Mouse (Mus musculus) monocyte, adult 5-6 weeks (primary cell): Measurements from ENCODE around the gene Fmn2. TPM values are rescaled to one million over a fixed set of nuclear protein-coding genes. Genes with fewer than 3 reads are reported as not detected.

Source experiments
- ATAC-seq: fragments of 153-309, 156-312 bp; replicated peaks from 2 replicates; pipeline ENCODE4 v1.8.0; 2017; ENCODE audit warnings: mild to moderate bottlenecking; ENCODE audit not compliant: low TSS enrichment, insufficient number of reproducible peaks, severe bottlenecking, poor library complexity, low FRiP score
- total RNA-seq: library from RNA; stranded (forward); fragments of 200-1000, 200-491, 200-594 nt; gene quantifications from 3 replicates; pipeline ENCODE4 v1.2.3, GENCODE M21; 2017

The Fmn2 gene
- total RNA-seq, 1 experiment from 2014 or later: 0.10 TPM

- ATAC-seq: no peak
Observed at GRCm38 (mm10) chr1:174643431-174644010, 141.9 kb downstream of the Fmn2 start.

- ATAC-seq: no peak
Observed at GRCm38 (mm10) chr1:174649421-174649826, 147.8 kb downstream of the Fmn2 start.

GRCm38 (mm10) chr1:174654565-174654964 lies 152.9 kb downstream of the Fmn2 start:
- ATAC-seq: no peak

- no peak for ATAC-seq
Observed at GRCm38 (mm10) chr1:174655354-174655753, 153.7 kb downstream of the Fmn2 start.

- ATAC-seq: no peak
Observed at GRCm38 (mm10) chr1:174656554-174656953, 154.9 kb downstream of the Fmn2 start.

GRCm38 (mm10) chr1:174659459-174660223 lies 158.0 kb downstream of the Fmn2 start:
- no peak for ATAC-seq

GRCm38 (mm10) chr1:174665116-174665515 lies 163.5 kb downstream of the Fmn2 start:
- no peak for ATAC-seq

GRCm38 (mm10) chr1:174669132-174669531 lies 167.5 kb downstream of the Fmn2 start:
- no peak for ATAC-seq

GRCm38 (mm10) chr1:174670846-174671245 lies 169.2 kb downstream of the Fmn2 start:
- ATAC-seq: no peak

GRCm38 (mm10) chr1:174674586-174674985 lies 173.0 kb downstream of the Fmn2 start:
- ATAC-seq: no peak

GRCm38 (mm10) chr1:174675316-174675715 lies 173.7 kb downstream of the Fmn2 start:
- no peak for ATAC-seq

- no peak for ATAC-seq
Observed at GRCm38 (mm10) chr1:174676187-174676586, 174.6 kb downstream of the Fmn2 start.

GRCm38 (mm10) chr1:174677211-174677610 lies 175.6 kb downstream of the Fmn2 start:
- no peak for ATAC-seq

GRCm38 (mm10) chr1:174689301-174689700 lies 187.7 kb downstream of the Fmn2 start:
- ATAC-seq: no peak

GRCm38 (mm10) chr1:174700871-174701270 lies 199.2 kb downstream of the Fmn2 start:
- no peak for ATAC-seq

- ATAC-seq: no peak
Observed at GRCm38 (mm10) chr1:174701835-174702234, 200.2 kb downstream of the Fmn2 start.

- no peak for ATAC-seq
Observed at GRCm38 (mm10) chr1:174703909-174704308, 202.3 kb downstream of the Fmn2 start.

- no peak for ATAC-seq
Observed at GRCm38 (mm10) chr1:174719729-174720458, 218.3 kb downstream of the Fmn2 start.

GRCm38 (mm10) chr1:174728771-174729170 lies 227.1 kb downstream of the Fmn2 start:
- ATAC-seq: no peak

GRCm38 (mm10) chr1:174732715-174733114 lies 231.1 kb downstream of the Fmn2 start:
- no peak for ATAC-seq
